Mouse (Mus musculus): Measurements from ENCODE around the gene Krtap5-2.
"Not testable (repeated sequence)": the region's sequence is repeated elsewhere in the genome, so short reads cannot be mapped to it uniquely, and the experiment has no call there.

Gene Krtap5-2

GRCm38 (mm10) chr7:142135934-142136333, 39.9 kb downstream of the Krtap5-2 start, which contains the start of gene Gm39115:
Gene Gm39115 (minus strand): TSS chr7:142136034.
- DNase-seq (ENCODE audit: low spot score), result not testable (repeated sequence)

- peak; percentile 13 for DNase-seq (ENCODE audit: low spot score)
These were observed 41.4 kb downstream of the Krtap5-2 start for GRCm38 (mm10) chr7:142134206-142134995.

GRCm38 (mm10) chr7:142128843-142129242, 47.0 kb downstream of the Krtap5-2 start:
- DNase-seq (ENCODE audit: low spot score), result no peak

Data from ovary, postnatal 36 days (tissue).